Mouse (Mus musculus) testis, adult 2 months (tissue): ENCODE results near the gene Cpne8.

Source experiments
- CTCF ChIP-seq: fragments of 200-500 bp; IDR thresholded peaks from 2 replicates; pipeline ENCODE4 v1.5.1; 2012; ENCODE audit warnings: low read depth, mild to moderate bottlenecking, inconsistent platforms, low read length, moderate library complexity; ENCODE audit not compliant: control insufficient read depth, insufficient read depth, insufficient replicate concordance
- POLR2A ChIP-seq: fragments of 200-500 bp; IDR thresholded peaks from 2 replicates; pipeline ENCODE4 v1.6.1; 2012; ENCODE audit warnings: low read depth, mild to moderate bottlenecking, inconsistent platforms, low read length, moderate library complexity; ENCODE audit not compliant: control insufficient read depth

- TF ChIP-seq CTCF (no peak), POLR2A (no peak)
Measured at GRCm38 (mm10) chr15:90589587-90589986, 89.6 kb downstream of the Cpne8 start.
